Mouse (Mus musculus): ENCODE measurements around the gene Gm3526. TPM values are rescaled to one million over a fixed set of nuclear protein-coding genes. Genes with fewer than 3 reads are reported as not detected.
"Not testable (repeated sequence)": the region's sequence is repeated elsewhere in the genome, so short reads cannot be mapped to it uniquely, and the experiment has no call there.

Gm3526 gene
- total RNA-seq (2021), result not detected
- long read RNA-seq, experiment 1, result 0 reads
- long read RNA-seq, experiment 2, result 0 reads

DNA sequence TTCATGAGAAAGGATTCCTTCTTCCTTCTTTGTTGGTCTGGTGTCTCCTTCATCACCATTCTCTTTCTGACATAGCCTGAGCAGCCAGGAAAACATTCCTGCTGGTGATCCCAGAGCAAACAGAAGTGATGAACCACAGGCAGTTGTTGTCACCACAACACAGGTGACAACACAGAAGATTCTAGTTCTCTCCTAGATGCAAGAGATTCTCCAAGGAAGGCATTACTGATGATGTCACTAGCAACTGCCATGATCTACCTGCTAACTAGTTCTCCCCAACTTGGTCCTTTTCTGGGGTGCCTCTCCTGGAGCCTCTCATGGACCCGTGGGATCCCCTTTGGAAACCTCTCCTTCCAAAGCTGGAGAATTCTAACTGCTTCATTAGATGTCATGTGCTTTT lies at the start of gene Gm3526:
Gene Gm3526, minus strand, starts transcription at position 101 of the 400 bp plus-strand sequence.
- DNase-seq (ENCODE audit: low spot score in 2 of 2), result not testable (repeated sequence)

Other genes starting within 250 kb of the Gm3526 start
- gene Gm3298, start 244.7 kb downstream of the Gm3526 start, total RNA-seq (2021), result not detected
- not detected for gene 4930555G01Rik, start 210.0 kb downstream of the Gm3526 start, total RNA-seq (2021)
- gene Gm8281, start 189.5 kb downstream of the Gm3526 start, total RNA-seq (2021), result under 1 TPM; 0.26 to 0.95 TPM
- gene Gm8279, start 129.1 kb downstream of the Gm3526 start, total RNA-seq (2021), result not detected
- gene Gm3317, start 96.0 kb downstream of the Gm3526 start, total RNA-seq (2021), result not detected
- gene Gm8271, start 74.8 kb downstream of the Gm3526 start, total RNA-seq (2021), result not detected
- gene Gm3542, start 74.3 kb upstream of the Gm3526 start, total RNA-seq (2021), result not detected
- gene Gm3500, start 128.5 kb upstream of the Gm3526 start, total RNA-seq (2021), result not detected
- gene Gm3194, start 194.9 kb upstream of the Gm3526 start, total RNA-seq (2021), result 1 to 10 TPM; 1.2 to 2.3 TPM
- gene Gm8246, start 217.2 kb upstream of the Gm3526 start, total RNA-seq (2021), result not detected
- not detected for gene Gm3187, start 223.6 kb upstream of the Gm3526 start, total RNA-seq (2021)
- under 1 TPM; 0.30 to 0.63 TPM for gene Gm3488, start 241.1 kb upstream of the Gm3526 start, total RNA-seq (2021)